Mouse (Mus musculus): Measurements from ENCODE around the gene Cytip. TPM values are rescaled to one million over a fixed set of nuclear protein-coding genes. Genes with fewer than 3 reads are reported as not detected.

Cytip gene
- polyA plus RNA-seq (2014; fragmentation: Nextera tagmentation; extraction: Ambion mirVana) = 0.20 TPM in 1 of 2 replicates, not detected in the other

DNA sequence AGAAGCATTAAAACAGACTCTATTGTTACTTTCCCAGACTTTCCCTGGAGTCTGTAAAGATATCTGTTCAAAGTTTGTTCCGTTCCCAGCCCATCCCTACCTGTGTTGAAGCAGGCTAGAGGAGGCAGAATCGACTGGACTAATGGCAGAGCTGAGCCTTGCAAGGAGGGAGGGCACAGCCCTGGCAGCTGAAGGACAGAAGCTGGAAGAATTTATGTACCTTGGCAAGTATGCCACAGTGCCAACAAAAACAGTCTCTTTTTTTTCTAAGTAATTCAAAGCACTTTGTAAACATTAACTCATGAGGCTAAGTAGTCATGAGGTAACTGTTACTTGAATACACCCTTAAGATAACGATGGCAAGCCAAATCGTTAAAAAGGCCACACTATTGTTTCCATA is at the start of gene Cytip:
Cytip (minus strand) TSS at position 187 of the 400 bp plus-strand sequence.
- no peaks in the 10 kb centered on the region for H3K4me1 ChIP-seq (ENCODE audit: control insufficient read depth, insufficient read depth, low read length)
- H3K27ac ChIP-seq (ENCODE audit: low read depth, low read length) = no peak within 1 kb of the TSS
- H3K36me3 ChIP-seq (ENCODE audit: control insufficient read depth, insufficient read depth, low read length) = no peaks in the 10 kb centered on the region
- H3K9me3 ChIP-seq (replicated peaks; ENCODE audit: control insufficient read depth, low read length) = no peaks in the 10 kb centered on the region
- ATAC-seq (replicated peaks; ENCODE audit: insufficient number of reproducible peaks, low FRiP score, low TSS enrichment) = no peak
- 59% methylated on average over 4 of the region's 4 CpGs for WGBS (ENCODE audit: insufficient replicate concordance)
- H3K4me2 ChIP-seq = no peak within 1 kb of the TSS
- H3K9ac ChIP-seq (ENCODE audit: low read depth, low read length) = no peak within 1 kb of the TSS
- no peaks in the 10 kb centered on the region for H3K27me3 ChIP-seq (ENCODE audit: control insufficient read depth, insufficient read depth, low read length)
- H3K4me3 ChIP-seq (ENCODE audit: low read depth, low read length) = no peak within 1 kb of the TSS

DNA sequence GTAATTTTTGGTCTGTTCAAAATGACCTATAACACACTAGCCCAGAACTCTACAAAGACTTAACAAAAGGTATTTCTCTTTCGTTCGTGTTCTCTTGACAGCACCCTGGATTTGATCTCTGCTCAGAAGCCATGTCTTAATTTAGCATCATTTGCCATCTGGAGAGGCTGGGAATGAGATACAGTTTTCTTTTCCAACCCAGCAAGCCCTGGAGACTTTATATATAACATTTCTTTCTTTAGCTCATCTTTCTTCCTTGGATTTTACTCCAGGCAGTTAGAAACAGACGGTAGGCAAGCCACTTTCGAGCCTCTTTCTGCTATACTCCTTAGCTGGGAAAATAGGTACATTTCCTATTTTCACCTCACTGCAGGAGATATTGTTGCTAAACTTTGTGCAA is 45.3 kb upstream of the Cytip start:
- Histone ChIP-seq H3K4me3 (ENCODE audit: low read depth, low read length) (no peak overlapping the region), H3K4me2 (no peak overlapping the region), H3K9me3 (replicated peaks; ENCODE audit: control insufficient read depth, low read length) (no peaks in the 10 kb centered on the region), H3K27me3 (ENCODE audit: control insufficient read depth, insufficient read depth, low read length) (no peaks in the 10 kb centered on the region), H3K27ac (ENCODE audit: low read depth, low read length) (no peak overlapping the region), H3K9ac (ENCODE audit: low read depth, low read length) (no peak overlapping the region), H3K36me3 (ENCODE audit: control insufficient read depth, insufficient read depth, low read length) (no peaks in the 10 kb centered on the region), H3K4me1 (ENCODE audit: control insufficient read depth, insufficient read depth, low read length) (no peaks in the 10 kb centered on the region)
- WGBS (ENCODE audit: insufficient replicate concordance) = 79% methylated on average over 4 of the region's 4 CpGs
- no peak for ATAC-seq (replicated peaks; ENCODE audit: insufficient number of reproducible peaks, low FRiP score, low TSS enrichment)

DNA sequence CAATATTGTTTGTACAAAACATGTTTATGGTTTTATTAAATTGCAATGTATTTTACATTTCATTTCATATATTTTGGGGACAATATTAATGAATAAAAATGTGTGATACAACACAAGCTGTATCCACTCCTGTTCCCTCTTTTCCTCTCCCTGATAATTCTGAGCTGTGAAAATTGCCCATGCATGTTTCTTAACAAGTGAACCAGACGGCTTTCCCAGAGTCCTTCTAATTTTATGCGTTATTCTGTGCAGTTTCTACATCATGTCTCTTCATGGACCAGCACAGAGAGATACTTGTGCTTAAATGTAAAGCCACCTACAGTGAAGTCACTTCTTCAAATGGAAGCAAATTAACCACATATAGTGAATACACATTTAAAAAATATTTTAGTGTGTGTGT is 42.2 kb upstream of the Cytip start:
- Histone ChIP-seq H3K4me3 (ENCODE audit: low read depth, low read length) (no peak overlapping the region), H3K4me1 (ENCODE audit: control insufficient read depth, insufficient read depth, low read length) (no peaks in the 10 kb centered on the region), H3K4me2 (no peak overlapping the region), H3K9me3 (replicated peaks; ENCODE audit: control insufficient read depth, low read length) (no peaks in the 10 kb centered on the region), H3K36me3 (ENCODE audit: control insufficient read depth, insufficient read depth, low read length) (no peaks in the 10 kb centered on the region), H3K9ac (ENCODE audit: low read depth, low read length) (no peak overlapping the region), H3K27ac (ENCODE audit: low read depth, low read length) (no peak overlapping the region), H3K27me3 (ENCODE audit: control insufficient read depth, insufficient read depth, low read length) (no peaks in the 10 kb centered on the region)
- WGBS (ENCODE audit: insufficient replicate concordance) = 70% methylated on average over 2 of the region's 2 CpGs
- ATAC-seq (replicated peaks; ENCODE audit: insufficient number of reproducible peaks, low FRiP score, low TSS enrichment) = no peak

DNA sequence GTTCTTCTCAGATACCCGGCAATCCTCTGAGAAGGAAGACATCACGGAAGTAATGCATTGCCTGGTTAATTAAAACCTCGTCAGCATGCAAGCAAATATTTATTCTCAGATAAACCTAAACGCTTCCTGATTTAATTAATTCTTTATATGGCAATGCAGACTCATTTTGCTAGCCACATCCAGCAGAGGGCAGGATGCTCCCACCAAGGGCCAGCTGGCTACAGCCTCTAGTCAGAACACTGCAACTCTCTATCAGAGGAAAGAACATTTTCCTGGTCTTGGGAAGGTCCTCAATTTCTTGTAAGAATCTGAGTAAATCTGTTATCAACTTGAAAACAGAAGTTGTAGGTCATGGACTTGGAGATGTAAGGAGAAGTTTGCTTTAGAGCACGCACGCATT is 4.1 kb upstream of the Cytip start:
- Histone ChIP-seq H3K4me3 (ENCODE audit: low read depth, low read length) (no peak overlapping the region), H3K27ac (ENCODE audit: low read depth, low read length) (no peak overlapping the region), H3K27me3 (ENCODE audit: control insufficient read depth, insufficient read depth, low read length) (no peaks in the 10 kb centered on the region), H3K4me2 (no peak overlapping the region), H3K36me3 (ENCODE audit: control insufficient read depth, insufficient read depth, low read length) (no peaks in the 10 kb centered on the region), H3K9me3 (replicated peaks; ENCODE audit: control insufficient read depth, low read length) (no peaks in the 10 kb centered on the region), H3K9ac (ENCODE audit: low read depth, low read length) (no peak overlapping the region), H3K4me1 (ENCODE audit: control insufficient read depth, insufficient read depth, low read length) (no peaks in the 10 kb centered on the region)
- ATAC-seq (replicated peaks; ENCODE audit: insufficient number of reproducible peaks, low FRiP score, low TSS enrichment) = no peak
- WGBS (ENCODE audit: insufficient replicate concordance) = 63% methylated on average over 6 of the region's 6 CpGs

DNA sequence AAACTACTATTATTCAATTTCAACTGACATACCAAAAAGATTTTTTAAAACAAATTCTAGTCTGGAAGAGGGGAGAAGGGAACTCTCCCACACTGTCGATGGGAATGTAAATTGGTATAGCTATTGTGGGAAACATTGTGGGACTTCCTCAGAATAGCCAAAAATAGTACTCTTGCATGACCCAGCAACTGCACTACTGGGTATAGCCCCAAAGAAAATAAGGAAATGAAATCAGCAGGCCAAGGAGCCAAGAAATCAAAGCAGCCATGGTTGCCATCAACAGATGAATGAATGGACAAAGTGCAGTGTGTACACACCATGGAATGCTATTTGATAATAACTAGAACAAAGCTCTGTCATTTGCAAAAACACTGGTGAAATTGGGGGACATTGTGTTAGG is 1.5 kb upstream of the Cytip start:
- Histone ChIP-seq H3K4me3 (ENCODE audit: low read depth, low read length) (no peak overlapping the region), H3K27me3 (ENCODE audit: control insufficient read depth, insufficient read depth, low read length) (no peaks in the 10 kb centered on the region), H3K4me1 (ENCODE audit: control insufficient read depth, insufficient read depth, low read length) (no peaks in the 10 kb centered on the region), H3K9ac (ENCODE audit: low read depth, low read length) (no peak overlapping the region), H3K4me2 (no peak overlapping the region), H3K27ac (ENCODE audit: low read depth, low read length) (no peak overlapping the region), H3K36me3 (ENCODE audit: control insufficient read depth, insufficient read depth, low read length) (no peaks in the 10 kb centered on the region), H3K9me3 (replicated peaks; ENCODE audit: control insufficient read depth, low read length) (no peaks in the 10 kb centered on the region)
- no peak for ATAC-seq (replicated peaks; ENCODE audit: insufficient number of reproducible peaks, low FRiP score, low TSS enrichment)
- WGBS (ENCODE audit: insufficient replicate concordance) = 61% methylated on average over 1 of the region's 1 CpGs

DNA sequence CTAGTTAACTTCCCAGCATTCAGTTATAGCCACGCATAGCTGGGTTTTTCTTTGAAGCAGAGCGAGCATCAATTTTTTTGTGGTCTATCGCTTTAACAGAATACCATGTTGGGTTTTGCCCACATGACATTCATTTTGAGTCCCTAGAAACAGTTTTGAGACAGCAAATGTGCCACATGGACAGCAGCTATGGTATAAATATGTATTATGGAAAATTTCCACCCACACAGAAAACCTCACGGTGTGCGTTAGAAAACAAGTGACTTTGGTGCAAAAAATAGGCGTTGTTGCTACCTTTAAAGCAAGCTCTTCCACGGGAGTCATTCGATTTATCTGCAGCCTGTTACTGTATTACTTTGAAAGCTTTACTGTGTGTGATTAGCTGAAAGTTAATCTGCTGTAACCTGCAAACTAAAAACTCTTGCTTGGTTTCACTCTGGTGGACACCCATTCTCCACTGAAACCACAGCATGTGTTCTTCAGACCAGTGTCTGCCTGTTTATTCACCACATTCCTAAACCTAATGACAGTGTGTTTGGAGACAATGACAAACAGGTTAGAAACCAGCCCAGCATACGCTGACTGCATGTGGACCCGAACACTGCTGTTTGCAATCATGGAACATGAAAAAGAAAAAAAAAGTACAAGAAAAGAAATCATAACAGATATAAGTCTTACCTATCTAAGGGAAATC is 763 bp downstream of the Cytip start:
- Histone ChIP-seq H3K27ac (ENCODE audit: low read depth, low read length) (no peak overlapping the region), H3K9me3 (replicated peaks; ENCODE audit: control insufficient read depth, low read length) (no peaks in the 10 kb centered on the region), H3K27me3 (ENCODE audit: control insufficient read depth, insufficient read depth, low read length) (no peaks in the 10 kb centered on the region), H3K9ac (ENCODE audit: low read depth, low read length) (no peak overlapping the region), H3K4me2 (no peak overlapping the region), H3K4me1 (ENCODE audit: control insufficient read depth, insufficient read depth, low read length) (no peaks in the 10 kb centered on the region), H3K36me3 (ENCODE audit: control insufficient read depth, insufficient read depth, low read length) (no peaks in the 10 kb centered on the region), H3K4me3 (ENCODE audit: low read depth, low read length) (no peak overlapping the region)
- no peak for ATAC-seq (replicated peaks; ENCODE audit: insufficient number of reproducible peaks, low FRiP score, low TSS enrichment)
- 84% methylated on average over 10 of the region's 10 CpGs for WGBS (ENCODE audit: insufficient replicate concordance)

DNA sequence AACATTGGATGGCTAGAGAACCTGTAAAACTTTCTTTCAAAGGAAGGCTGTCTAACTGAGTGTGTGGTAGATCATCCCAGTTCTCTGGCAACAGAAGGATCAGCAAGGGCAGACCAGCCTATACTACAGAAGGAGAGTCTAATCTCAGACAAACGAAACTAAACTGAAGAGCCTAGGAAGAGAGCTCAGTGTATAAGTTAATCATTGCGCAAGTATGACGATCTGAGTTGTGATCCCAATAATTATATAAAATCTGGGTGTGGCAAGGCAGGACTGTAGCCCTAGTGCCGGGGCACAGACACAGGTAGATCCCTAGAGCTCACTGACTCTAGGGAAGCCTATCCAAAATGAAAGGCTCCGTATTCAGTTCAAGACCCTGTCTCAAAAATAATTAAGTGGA is 3.2 kb downstream of the Cytip start:
- Histone ChIP-seq H3K4me2 (no peak overlapping the region), H3K9ac (ENCODE audit: low read depth, low read length) (no peak overlapping the region), H3K9me3 (replicated peaks; ENCODE audit: control insufficient read depth, low read length) (no peaks in the 10 kb centered on the region), H3K4me1 (ENCODE audit: control insufficient read depth, insufficient read depth, low read length) (no peaks in the 10 kb centered on the region), H3K27ac (ENCODE audit: low read depth, low read length) (no peak overlapping the region), H3K36me3 (ENCODE audit: control insufficient read depth, insufficient read depth, low read length) (no peaks in the 10 kb centered on the region), H3K4me3 (ENCODE audit: low read depth, low read length) (no peak overlapping the region), H3K27me3 (ENCODE audit: control insufficient read depth, insufficient read depth, low read length) (no peaks in the 10 kb centered on the region)
- 86% methylated on average over 5 of the region's 5 CpGs for WGBS (ENCODE audit: insufficient replicate concordance)
- no peak for ATAC-seq (replicated peaks; ENCODE audit: insufficient number of reproducible peaks, low FRiP score, low TSS enrichment)

DNA sequence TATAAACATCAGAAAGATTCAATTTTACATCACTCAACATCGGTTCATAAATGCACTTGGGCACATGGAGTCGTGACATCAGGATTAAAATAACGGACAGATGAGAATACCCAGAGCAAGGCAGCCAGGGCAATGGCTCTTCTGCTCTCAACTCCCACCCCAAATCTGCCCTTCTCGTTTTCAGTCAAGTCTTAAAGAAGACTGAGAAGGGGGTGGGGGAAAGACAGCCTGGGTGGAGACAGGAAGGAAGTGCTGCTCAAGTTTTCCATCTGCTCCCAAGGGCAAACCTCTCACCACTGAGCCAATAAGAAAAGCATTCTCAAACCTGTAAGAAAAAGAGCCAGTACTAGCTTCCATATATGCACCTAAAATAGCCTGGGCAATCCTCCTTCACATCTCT is 5.8 kb downstream of the Cytip start:
- H3K4me2 ChIP-seq = no peak overlapping the region
- no peaks in the 10 kb centered on the region for H3K9me3 ChIP-seq (replicated peaks; ENCODE audit: control insufficient read depth, low read length)
- H3K4me1 ChIP-seq (ENCODE audit: control insufficient read depth, insufficient read depth, low read length) = no peaks in the 10 kb centered on the region
- 60% methylated on average over 4 of the region's 4 CpGs for WGBS (ENCODE audit: insufficient replicate concordance)
- H3K27me3 ChIP-seq (ENCODE audit: control insufficient read depth, insufficient read depth, low read length) = no peaks in the 10 kb centered on the region
- no peak overlapping the region for H3K4me3 ChIP-seq (ENCODE audit: low read depth, low read length)
- no peak overlapping the region for H3K27ac ChIP-seq (ENCODE audit: low read depth, low read length)
- H3K36me3 ChIP-seq (ENCODE audit: control insufficient read depth, insufficient read depth, low read length) = no peaks in the 10 kb centered on the region
- no peak for ATAC-seq (replicated peaks; ENCODE audit: insufficient number of reproducible peaks, low FRiP score, low TSS enrichment)
- H3K9ac ChIP-seq (ENCODE audit: low read depth, low read length) = no peak overlapping the region

DNA sequence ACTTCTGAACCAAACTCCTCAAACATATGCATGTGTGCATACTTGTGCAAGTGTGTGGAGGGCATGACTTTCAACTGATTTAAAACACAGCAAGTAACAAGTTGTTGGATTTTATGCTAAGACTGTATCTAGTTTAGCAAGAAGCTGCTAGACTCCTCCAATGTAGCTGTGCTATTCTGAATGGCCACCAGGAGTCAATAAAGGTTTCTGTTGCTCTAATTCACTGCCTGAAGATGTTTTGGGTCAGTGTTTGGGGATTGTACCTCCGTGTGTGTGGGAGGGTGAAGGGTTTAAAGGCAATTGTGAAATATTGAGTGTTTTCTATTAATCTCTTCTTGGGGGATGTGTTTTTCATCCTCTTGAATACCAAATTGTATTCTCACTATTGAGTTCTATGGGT is 6.4 kb downstream of the Cytip start:
- Histone ChIP-seq H3K4me2 (no peak overlapping the region), H3K4me1 (ENCODE audit: control insufficient read depth, insufficient read depth, low read length) (no peaks in the 10 kb centered on the region), H3K36me3 (ENCODE audit: control insufficient read depth, insufficient read depth, low read length) (no peaks in the 10 kb centered on the region), H3K27me3 (ENCODE audit: control insufficient read depth, insufficient read depth, low read length) (no peaks in the 10 kb centered on the region), H3K4me3 (ENCODE audit: low read depth, low read length) (no peak overlapping the region), H3K27ac (ENCODE audit: low read depth, low read length) (no peak overlapping the region), H3K9ac (ENCODE audit: low read depth, low read length) (no peak overlapping the region), H3K9me3 (replicated peaks; ENCODE audit: control insufficient read depth, low read length) (no peaks in the 10 kb centered on the region)
- 46% methylated on average over 1 of the region's 1 CpGs for WGBS (ENCODE audit: insufficient replicate concordance)
- ATAC-seq (replicated peaks; ENCODE audit: insufficient number of reproducible peaks, low FRiP score, low TSS enrichment) = no peak

All from heart, embryonic 11.5 days (tissue).